Mouse (Mus musculus) monocyte, adult 5-6 weeks (primary cell): ENCODE measurements around the gene Gm13306. TPM values are rescaled to one million over a fixed set of nuclear protein-coding genes. Genes with fewer than 3 reads are reported as not detected.
"Not testable (repeated sequence)": the region's sequence is repeated elsewhere in the genome, so short reads cannot be mapped to it uniquely, and the experiment has no call there.

ENCODE experiments used
- ATAC-seq: fragments of 153-309, 156-312 bp; replicated peaks from 2 replicates; pipeline ENCODE4 v1.8.0; 2017; ENCODE audit warnings: mild to moderate bottlenecking; ENCODE audit not compliant: low TSS enrichment, insufficient number of reproducible peaks, severe bottlenecking, poor library complexity, low FRiP score
- total RNA-seq: library from RNA; stranded (forward); fragments of 200-1000, 200-491, 200-594 nt; gene quantifications from 3 replicates; pipeline ENCODE4 v1.2.3, GENCODE M21; 2017

Gm13306 gene
- total RNA-seq: not detected in 3 replicates

DNA sequence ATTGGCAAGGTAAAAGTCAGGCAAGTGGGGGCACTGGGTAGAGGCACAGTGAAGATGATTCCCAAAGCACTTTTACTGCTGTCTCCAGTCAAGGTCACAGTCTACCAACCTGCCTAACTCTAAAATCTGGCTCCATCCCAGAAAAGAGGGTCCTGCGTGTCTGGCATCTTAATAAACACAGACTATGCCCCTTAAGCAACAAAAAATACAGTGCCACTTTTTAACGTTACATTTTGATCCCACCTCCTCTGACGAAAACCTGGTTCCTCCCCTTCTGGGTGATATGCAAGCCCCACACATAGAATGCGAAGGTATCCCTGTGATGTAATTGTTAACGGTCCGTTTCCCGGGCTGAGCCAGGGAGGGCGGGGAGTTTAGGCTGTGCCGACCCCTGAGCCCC is at the start of gene Gm13306:
Gm13306 (plus strand) TSS at position 301 of the 400 bp plus-strand sequence.
- ATAC-seq: not testable (repeated sequence)

DNA sequence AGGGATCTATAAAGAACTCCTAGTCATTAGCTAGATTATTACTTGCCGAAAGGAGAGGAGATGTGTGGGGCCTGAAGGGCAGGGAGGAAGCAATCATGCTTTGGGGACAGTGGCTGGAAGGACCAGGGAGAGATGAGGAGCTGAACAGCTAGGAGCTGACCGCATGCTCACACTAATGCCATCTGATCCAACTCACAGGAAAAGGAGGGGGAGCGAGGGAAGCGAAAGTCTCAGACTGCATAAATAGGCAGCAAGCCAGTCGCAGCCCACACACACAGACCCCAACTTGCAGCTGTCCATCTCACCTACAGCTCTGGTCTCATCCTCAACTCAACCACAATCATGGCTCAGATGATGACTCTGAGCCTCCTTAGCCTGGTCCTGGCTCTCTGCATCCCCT is 38.7 kb upstream of the Gm13306 start, which contains the start of gene Gm13304:
Gm13304 (plus strand) TSS at position 301 of the 400 bp plus-strand sequence.
- not testable (repeated sequence) for ATAC-seq

DNA sequence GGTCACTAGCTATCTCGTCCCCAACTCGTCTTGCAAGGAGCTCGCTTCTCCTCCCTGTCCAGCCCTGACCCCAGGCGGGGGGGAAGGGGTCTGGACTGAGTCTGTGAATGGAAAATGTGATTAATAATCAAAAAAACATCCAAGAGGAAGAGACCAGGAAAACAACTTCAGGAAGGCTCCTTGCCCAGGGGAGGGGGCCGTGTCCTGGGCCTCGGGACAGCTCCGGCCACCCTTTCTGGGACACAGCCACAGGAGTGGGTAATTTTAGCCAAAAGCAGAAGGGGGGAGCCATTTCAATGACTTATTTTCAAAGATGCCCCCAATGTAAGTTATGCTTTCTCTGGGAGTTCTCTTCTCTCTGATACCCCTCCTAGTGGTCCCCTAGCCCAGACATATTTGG is 15.3 kb downstream of the Gm13306 start, which contains the start of gene Gm13305:
Gm13305 (minus strand) TSS at position 101 of the 400 bp plus-strand sequence.
- not testable (repeated sequence) for ATAC-seq

DNA sequence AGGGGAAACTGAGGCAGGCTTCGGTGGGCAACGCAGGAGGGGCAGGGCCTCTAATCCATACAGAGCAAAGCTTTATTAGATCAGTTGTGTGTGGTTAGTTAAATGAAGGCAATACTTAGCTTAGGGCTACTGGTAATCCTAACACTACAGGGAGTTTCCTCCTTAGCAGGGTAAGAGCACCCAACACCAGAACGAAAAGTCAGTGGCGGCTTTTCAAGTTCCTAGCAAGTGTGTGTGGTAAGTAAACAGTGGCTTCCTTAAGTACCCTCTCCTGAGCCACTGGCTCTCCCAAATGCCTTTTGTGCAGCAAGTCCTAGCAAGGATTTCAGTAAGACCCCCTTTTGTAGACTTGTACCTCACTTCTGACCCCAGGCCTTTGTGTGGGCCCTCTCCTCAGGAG is 25.0 kb downstream of the Gm13306 start:
- not testable (repeated sequence) for ATAC-seq

DNA sequence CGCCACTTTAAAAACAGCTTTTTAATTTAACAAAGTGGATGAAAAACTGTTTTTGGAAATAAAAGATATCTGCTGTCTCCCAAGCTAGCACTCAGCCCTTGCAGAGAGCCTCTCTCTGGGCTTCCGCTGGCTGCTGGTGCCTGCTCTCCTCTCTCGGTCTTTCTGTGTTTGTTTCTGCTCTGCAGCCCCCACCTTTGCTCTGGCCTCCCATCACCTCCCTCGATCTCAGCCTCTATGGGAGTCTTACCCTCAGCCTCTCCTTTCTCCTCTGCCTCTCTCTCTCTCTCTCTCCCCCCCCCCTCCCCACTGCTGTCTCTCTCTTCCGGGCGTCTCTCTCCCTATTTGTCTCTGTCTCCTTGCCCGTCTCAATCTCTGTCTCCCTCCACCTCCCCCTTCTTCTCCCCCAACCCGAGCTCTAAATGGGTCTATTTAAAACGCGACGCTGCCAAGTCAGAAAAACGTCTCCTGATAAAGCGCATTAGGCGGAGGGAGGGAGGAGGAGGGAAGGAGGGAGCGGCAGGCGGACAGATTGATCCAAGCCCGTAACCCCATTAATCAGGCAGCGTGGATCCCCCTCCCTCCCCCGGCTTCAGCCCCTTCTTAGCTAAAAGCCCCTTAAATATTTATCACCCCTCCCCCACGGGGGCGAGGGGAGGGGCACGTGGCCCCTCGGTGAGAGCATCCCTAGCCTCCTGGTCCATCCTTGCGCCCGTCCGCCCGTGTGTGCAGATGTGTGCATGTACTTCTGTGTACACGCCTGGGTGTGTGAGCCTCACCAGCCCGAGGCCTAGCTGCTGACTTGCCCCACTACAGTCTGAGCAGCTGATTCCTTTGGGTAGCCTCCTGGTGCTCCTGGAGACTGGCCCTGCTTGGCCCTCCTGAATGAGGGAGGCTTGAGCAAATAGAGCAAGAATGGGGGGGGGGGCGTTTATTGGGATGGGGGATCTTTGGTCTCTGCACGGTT is 30.3 kb downstream of the Gm13306 start:
- not testable (repeated sequence) for ATAC-seq

DNA sequence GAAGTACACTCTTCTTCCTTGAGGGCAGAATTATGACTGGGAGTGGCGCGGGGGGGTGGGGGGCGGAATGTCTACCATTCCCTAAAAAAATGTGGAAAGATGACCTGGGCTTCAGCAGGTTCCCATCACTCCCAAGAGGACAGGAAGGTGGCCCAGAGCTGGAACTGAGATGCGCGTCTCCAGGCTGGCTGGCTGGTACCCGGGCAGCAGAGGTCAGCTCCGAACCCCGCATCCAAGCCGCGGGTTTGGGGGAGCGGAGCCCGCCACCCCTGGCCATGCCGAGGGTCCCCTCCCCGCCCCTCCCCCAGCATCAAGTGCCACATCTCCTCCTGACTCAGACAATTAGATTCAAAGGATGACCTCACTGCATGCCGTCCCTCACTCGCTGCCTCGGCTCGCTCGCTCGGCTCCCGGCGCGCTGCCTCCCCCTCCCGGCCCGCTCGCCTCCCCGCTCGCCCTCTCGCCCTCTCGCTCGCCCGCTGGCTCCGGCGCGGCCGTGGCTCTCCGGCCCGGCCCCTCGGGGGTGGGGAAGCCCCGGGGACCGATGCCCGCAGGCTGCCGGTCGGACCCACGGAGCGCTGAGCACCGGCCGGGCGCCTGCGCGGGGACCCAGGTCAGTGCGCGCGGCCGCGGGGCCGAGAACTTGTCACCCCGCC is 31.2 kb downstream of the Gm13306 start:
- ATAC-seq: not testable (repeated sequence)

DNA sequence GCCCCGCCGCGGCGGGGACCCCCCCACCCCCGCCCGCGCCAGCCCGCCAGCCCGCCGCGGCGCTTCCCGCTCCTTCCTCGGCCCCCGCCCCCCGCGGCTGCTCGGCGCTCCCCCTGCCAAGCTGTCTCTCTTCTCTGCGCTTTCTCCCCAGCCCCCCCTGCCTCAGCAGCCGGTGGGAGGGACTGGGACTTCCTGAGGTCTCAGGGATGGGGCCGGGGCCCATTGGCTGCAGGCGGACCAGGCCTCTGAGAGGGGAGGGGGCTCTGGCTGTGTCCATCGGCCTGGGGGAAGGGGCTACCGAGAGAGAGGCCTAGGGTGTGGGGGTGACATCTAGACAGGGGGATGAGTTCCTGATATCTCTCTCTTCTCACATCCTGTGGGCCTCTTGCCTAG is 31.7 kb downstream of the Gm13306 start:
- not testable (repeated sequence) for ATAC-seq

Other genes starting within 250 kb of the Gm13306 start
- gene Gm21541, start 249.8 kb upstream of the Gm13306 start, total RNA-seq: not detected in 3 replicates
- gene Gm20878, start 211.9 kb upstream of the Gm13306 start, total RNA-seq: not detected in 3 replicates
- gene Fam205a4, start 187.4 kb upstream of the Gm13306 start, total RNA-seq: not detected in 3 replicates
- not detected in 3 replicates for gene Gm21093, start 118.7 kb upstream of the Gm13306 start, total RNA-seq
- gene Gm3893, start 62.2 kb upstream of the Gm13306 start, total RNA-seq: not detected in 3 replicates
- gene Gm13304, start 38.6 kb upstream of the Gm13306 start, total RNA-seq: not detected in 3 replicates
- gene Gm13305, start 15.2 kb downstream of the Gm13306 start, total RNA-seq: 0.32 TPM in 1 of 3 replicates, not detected in the others
- not detected in 3 replicates for gene Gm10600, start 87.2 kb downstream of the Gm13306 start, total RNA-seq
- gene Ccl21b, start 102.3 kb downstream of the Gm13306 start, total RNA-seq: not detected in 3 replicates
- not detected in 3 replicates for gene Gm21953, start 140.8 kb downstream of the Gm13306 start, total RNA-seq
- gene Fam205a3, start 164.9 kb downstream of the Gm13306 start, total RNA-seq: not detected in 3 replicates